Mouse (Mus musculus): ENCODE data around the gene Borcs6.

The Borcs6 gene

GRCm38 (mm10) chr11:69050748-69051147, 8.8 kb upstream of the Borcs6 start:
- DNase-seq = no peak

GRCm38 (mm10) chr11:69051771-69052170, 7.7 kb upstream of the Borcs6 start:
- DNase-seq = no peak

GRCm38 (mm10) chr11:69052824-69053421, 6.6 kb upstream of the Borcs6 start:
- DNase-seq = no peak

- no peak for DNase-seq
These were observed 5.7 kb upstream of the Borcs6 start for GRCm38 (mm10) chr11:69053848-69054247.

GRCm38 (mm10) chr11:69058265-69058664, 1.3 kb upstream of the Borcs6 start:
- DNase-seq = no peak

GRCm38 (mm10) chr11:69058729-69059356, 674 bp upstream of the Borcs6 start:
- no peak for DNase-seq

- peak in 1 of 2 experiments; percentile 53 for DNase-seq
These were observed 476 bp downstream of the Borcs6 start for GRCm38 (mm10) chr11:69059975-69060411.

GRCm38 (mm10) chr11:69060448-69061254, 1.1 kb downstream of the Borcs6 start:
- peak in 1 of 2 experiments; percentile 26 for DNase-seq

- no peak for DNase-seq
These were observed 1.9 kb downstream of the Borcs6 start for GRCm38 (mm10) chr11:69061255-69061912.

GRCm38 (mm10) chr11:69062194-69062760, 2.8 kb downstream of the Borcs6 start:
- peak; percentile 89 to 90 for DNase-seq

GRCm38 (mm10) chr11:69062761-69063224, 3.3 kb downstream of the Borcs6 start:
- peak; percentile 98 for DNase-seq

- DNase-seq = peak; percentile 91
These were observed 4.1 kb downstream of the Borcs6 start for GRCm38 (mm10) chr11:69063413-69064201.

GRCm38 (mm10) chr11:69064259-69065133, 5.0 kb downstream of the Borcs6 start:
- DNase-seq = no peak

- no peak for DNase-seq
These were observed 5.9 kb downstream of the Borcs6 start for GRCm38 (mm10) chr11:69065394-69065925.

GRCm38 (mm10) chr11:69066163-69066861, 6.8 kb downstream of the Borcs6 start:
- DNase-seq = peak; percentile 35 to 38

GRCm38 (mm10) chr11:69066956-69067355, 7.4 kb downstream of the Borcs6 start:
- peak; percentile 88 to 90 for DNase-seq

- no peak for DNase-seq
These were observed 8.1 kb downstream of the Borcs6 start for GRCm38 (mm10) chr11:69067601-69068000.

- DNase-seq = no peak
These were observed 10.6 kb downstream of the Borcs6 start for GRCm38 (mm10) chr11:69070093-69070492.

GRCm38 (mm10) chr11:69070590-69071222, 11.2 kb downstream of the Borcs6 start, which contains the start of gene Tmem107:
Tmem107 (plus strand) TSS chr11:69070806.
- DNase-seq = peak; percentile 91 to 92
